Mouse (Mus musculus): ENCODE measurements around the gene Csf1. TPM values are rescaled to one million over a fixed set of nuclear protein-coding genes. Genes with fewer than 3 reads are reported as not detected.

Gene Csf1
- polyA plus RNA-seq, 1 experiment: not detected

DNA sequence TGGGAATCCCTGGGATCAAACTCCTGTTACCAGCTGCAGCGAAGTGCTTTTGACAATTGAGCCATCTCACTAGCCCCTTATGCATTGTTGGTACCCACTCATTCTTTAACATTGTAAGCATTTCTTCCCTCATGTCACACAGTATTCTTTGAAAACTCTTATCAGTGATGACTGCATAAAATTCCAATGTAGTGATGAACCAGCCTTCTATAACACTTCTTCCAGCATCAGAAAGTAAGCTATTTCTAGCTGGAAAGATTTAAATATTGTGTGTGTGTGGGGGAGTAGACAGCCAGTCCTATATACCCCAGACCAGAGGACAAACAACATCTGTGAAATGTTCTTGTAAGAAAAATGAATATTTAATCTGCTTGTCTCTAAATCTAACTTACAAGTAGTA, 26.9 kb downstream of the Csf1 start:
- H3K27ac ChIP-seq (ENCODE audit: insufficient read depth, low read depth, low read length): no peak overlapping the region
- TF ChIP-seq POLR2A (IDR thresholded peaks at IDR 0.05; ENCODE audit: insufficient read depth, low read depth, low read length) (no peak), CTCF (IDR thresholded peaks at IDR 0.05; ENCODE audit: insufficient read depth, low read depth, low read length) (no peak)
- peaks cover 4% of the 10 kb centered on the region; the same call in 1 of the 2 replicates for H3K4me1 ChIP-seq (ENCODE audit: control insufficient read depth, insufficient read depth, low read length)
- WGBS: 100% methylated on average over 1 of the region's 1 CpGs
- no peak overlapping the region for H3K4me3 ChIP-seq (ENCODE audit: insufficient read depth, low read depth, low read length)

DNA sequence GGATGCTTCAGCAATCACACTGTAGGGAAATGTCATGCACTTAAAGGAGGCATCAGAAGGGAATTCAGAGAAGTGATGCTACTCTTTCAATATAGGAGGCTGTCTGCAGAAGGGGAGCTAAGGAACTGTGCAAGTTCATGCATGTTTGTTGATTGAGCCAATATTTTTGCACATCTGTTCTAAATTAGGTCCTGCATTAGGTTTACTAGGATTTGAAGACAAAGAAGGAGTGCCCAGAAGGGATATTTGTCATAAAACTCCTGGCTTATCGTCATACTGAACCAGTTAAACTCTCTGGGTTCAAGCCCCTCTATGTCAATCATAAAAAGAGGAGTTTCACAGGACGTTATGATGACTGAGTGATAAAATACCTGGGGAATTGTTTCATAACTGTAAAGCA, 30.0 kb downstream of the Csf1 start:
- Histone ChIP-seq H3K4me1 (ENCODE audit: control insufficient read depth, insufficient read depth, low read length) (peaks cover 4% of the 10 kb centered on the region; the same call in 1 of the 2 replicates), H3K4me3 (ENCODE audit: insufficient read depth, low read depth, low read length) (no peak overlapping the region), H3K27ac (ENCODE audit: insufficient read depth, low read depth, low read length) (no peak overlapping the region)
- WGBS: 90% methylated on average over 2 of the region's 2 CpGs
- no peak for TF ChIP-seq CTCF (IDR thresholded peaks at IDR 0.05; ENCODE audit: insufficient read depth, low read depth, low read length)
- no peak for TF ChIP-seq POLR2A (IDR thresholded peaks at IDR 0.05; ENCODE audit: insufficient read depth, low read depth, low read length)

DNA sequence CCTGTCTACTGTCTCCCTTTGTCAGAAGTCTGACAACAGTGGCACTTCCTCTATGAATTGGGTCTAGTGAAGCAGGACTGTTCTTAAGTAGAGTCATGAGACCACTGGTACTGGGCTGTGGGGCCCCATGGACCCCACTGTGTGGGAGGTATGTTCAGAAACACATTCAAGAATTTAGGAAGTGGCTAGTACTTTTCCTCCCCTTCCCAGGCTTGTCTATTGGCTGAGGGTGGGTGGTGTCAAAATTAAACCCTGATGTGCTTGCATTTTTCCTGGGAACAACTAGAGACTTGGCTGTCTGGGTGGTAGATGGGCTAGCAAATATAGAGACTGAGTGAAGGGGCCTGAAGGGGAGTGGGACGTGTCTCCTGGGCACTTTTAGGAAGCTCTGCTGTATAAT, 31.8 kb downstream of the Csf1 start:
- peaks cover 4% of the 10 kb centered on the region; the same call in 1 of the 2 replicates for H3K4me1 ChIP-seq (ENCODE audit: control insufficient read depth, insufficient read depth, low read length)
- H3K4me3 ChIP-seq (ENCODE audit: insufficient read depth, low read depth, low read length): no peak overlapping the region
- no peak for TF ChIP-seq POLR2A (IDR thresholded peaks at IDR 0.05; ENCODE audit: insufficient read depth, low read depth, low read length)
- no peak for TF ChIP-seq CTCF (IDR thresholded peaks at IDR 0.05; ENCODE audit: insufficient read depth, low read depth, low read length)
- H3K27ac ChIP-seq (ENCODE audit: insufficient read depth, low read depth, low read length): no peak overlapping the region
- WGBS: 71% methylated on average over 1 of the region's 1 CpGs

DNA sequence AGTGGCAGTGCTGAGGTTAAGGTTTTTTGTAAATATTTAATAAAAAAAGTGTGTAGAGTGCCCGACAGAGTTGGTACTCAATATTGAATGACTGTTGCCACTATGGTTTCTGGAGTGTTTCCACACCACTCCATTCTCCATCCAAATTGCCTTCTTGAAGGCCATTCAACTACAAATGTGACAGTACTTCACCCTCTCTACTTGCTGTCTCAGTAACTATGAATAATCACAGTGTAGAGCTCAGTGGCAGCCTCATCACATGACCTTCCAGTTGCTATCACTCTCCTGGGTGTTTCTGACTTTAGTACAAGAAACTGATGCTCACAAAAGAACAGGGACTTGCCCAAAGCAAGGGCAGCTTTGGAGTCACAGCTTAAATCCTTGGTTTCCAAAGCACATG, 44.3 kb downstream of the Csf1 start:
- H3K4me1 ChIP-seq (ENCODE audit: control insufficient read depth, insufficient read depth, low read length): no peaks in the 10 kb centered on the region
- WGBS: 84% methylated on average over 1 of the region's 1 CpGs
- TF ChIP-seq POLR2A (IDR thresholded peaks at IDR 0.05; ENCODE audit: insufficient read depth, low read depth, low read length) (no peak), CTCF (IDR thresholded peaks at IDR 0.05; ENCODE audit: insufficient read depth, low read depth, low read length) (no peak)
- H3K4me3 ChIP-seq (ENCODE audit: insufficient read depth, low read depth, low read length): no peak overlapping the region
- no peak overlapping the region for H3K27ac ChIP-seq (ENCODE audit: insufficient read depth, low read depth, low read length)

DNA sequence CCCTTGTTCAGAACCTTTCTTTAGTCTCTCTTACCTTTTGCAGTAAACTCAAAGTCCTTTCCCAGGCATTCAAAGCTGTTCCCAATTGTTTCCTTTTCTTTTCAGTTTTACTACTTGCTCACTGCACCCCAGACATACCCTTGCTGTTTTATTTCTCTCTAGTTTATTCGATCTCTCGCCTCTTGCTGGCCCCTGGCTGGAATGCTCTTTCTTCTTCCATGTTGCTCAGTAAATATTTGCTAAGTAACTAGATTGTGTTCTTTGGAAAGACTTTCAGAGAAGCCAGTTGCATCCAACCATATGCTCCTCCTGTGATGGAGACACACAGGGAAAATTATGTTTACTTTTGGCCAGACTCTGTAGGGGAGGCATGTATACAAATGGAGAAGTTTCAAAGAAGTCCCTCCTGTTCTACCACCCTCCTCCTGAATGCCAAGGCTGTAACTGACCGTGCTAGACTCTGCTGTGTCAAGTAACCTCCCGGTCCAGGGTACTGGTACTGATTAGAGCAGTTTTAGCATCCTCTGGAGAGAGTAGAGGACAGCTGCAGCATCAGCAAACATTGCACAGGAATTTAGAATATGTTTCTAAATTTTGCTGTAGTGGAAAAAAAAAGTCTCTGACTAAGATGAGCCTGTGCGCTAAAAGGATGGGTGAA, 45.9 kb downstream of the Csf1 start:
- TF ChIP-seq CTCF (IDR thresholded peaks at IDR 0.05; ENCODE audit: insufficient read depth, low read depth, low read length): no peak
- no peak for TF ChIP-seq POLR2A (IDR thresholded peaks at IDR 0.05; ENCODE audit: insufficient read depth, low read depth, low read length)
- Histone ChIP-seq H3K4me1 (ENCODE audit: control insufficient read depth, insufficient read depth, low read length) (no peaks in the 10 kb centered on the region), H3K27ac (ENCODE audit: insufficient read depth, low read depth, low read length) (no peak overlapping the region), H3K4me3 (ENCODE audit: insufficient read depth, low read depth, low read length) (no peak overlapping the region)
- 65% methylated on average over 5 of the region's 5 CpGs for WGBS

DNA sequence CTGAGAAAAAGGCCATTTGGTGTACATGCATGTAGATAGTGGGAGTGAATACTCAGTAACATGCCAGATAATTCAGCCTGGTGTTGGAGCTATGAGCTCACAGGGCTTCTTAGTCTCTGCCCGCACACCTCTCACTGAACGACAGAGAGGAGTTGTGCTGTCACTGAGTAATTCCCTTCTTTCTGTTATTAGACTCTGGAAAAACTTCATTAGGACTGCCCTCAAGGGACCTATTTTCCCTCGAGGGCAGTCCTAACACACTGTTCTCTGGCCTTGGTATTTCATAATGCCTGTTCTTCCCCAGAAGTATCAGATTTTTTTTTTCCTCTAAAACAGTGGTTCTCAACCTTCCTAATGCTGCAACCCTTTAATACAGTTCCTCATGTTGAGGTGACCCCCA, 48.2 kb downstream of the Csf1 start:
- WGBS: 66% methylated on average over 3 of the region's 3 CpGs
- Histone ChIP-seq H3K4me1 (ENCODE audit: control insufficient read depth, insufficient read depth, low read length) (no peaks in the 10 kb centered on the region), H3K4me3 (ENCODE audit: insufficient read depth, low read depth, low read length) (no peak overlapping the region), H3K27ac (ENCODE audit: insufficient read depth, low read depth, low read length) (no peak overlapping the region)
- TF ChIP-seq POLR2A (IDR thresholded peaks at IDR 0.05; ENCODE audit: insufficient read depth, low read depth, low read length) (no peak), CTCF (IDR thresholded peaks at IDR 0.05; ENCODE audit: insufficient read depth, low read depth, low read length) (no peak)

DNA sequence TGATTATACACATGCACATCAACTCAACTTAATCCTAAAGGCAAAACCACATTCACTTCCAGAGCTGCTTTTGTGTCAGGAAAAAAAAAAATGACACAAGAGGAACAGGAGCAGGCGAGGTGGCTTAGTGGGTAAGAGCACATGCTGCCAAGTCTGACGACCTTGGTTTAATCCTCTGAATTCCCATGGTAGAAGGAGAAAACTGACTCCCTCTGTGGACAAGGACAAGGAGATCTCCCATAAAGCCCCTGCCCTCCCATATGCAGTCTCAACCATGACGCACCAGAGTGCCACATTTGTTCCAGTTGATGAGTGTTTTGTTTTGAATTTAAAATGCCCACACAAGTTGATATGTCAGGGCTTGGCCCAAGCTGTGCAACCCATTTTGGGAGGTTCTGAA, 51.1 kb downstream of the Csf1 start:
- TF ChIP-seq POLR2A (IDR thresholded peaks at IDR 0.05; ENCODE audit: insufficient read depth, low read depth, low read length): no peak
- no peak for TF ChIP-seq CTCF (IDR thresholded peaks at IDR 0.05; ENCODE audit: insufficient read depth, low read depth, low read length)
- Histone ChIP-seq H3K4me1 (ENCODE audit: control insufficient read depth, insufficient read depth, low read length) (no peaks in the 10 kb centered on the region), H3K27ac (ENCODE audit: insufficient read depth, low read depth, low read length) (no peak overlapping the region), H3K4me3 (ENCODE audit: insufficient read depth, low read depth, low read length) (no peak overlapping the region)
- WGBS: 80% methylated on average over 3 of the region's 3 CpGs

DNA sequence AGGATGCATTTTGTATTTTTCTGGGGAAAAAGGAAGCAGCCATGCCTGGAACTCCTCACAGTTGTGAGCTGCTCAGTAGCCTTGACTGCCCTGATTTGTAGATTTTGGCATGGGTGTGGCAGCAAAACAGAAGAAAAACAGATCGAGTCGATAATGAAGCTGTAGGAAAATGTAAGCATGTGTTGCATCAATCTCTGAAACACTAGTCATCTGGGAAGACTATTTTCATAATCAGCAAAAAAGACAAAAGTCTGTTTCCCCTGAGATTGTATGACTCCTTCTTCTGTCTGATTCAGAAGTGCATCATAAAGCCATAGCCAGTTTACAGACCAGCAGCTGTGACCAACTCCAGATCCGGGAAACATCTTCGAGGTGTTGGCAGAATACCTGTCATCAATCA, 53.0 kb downstream of the Csf1 start:
- TF ChIP-seq CTCF (IDR thresholded peaks at IDR 0.05; ENCODE audit: insufficient read depth, low read depth, low read length) (no peak), POLR2A (IDR thresholded peaks at IDR 0.05; ENCODE audit: insufficient read depth, low read depth, low read length) (no peak)
- WGBS: 85% methylated on average over 4 of the region's 4 CpGs
- Histone ChIP-seq H3K27ac (ENCODE audit: insufficient read depth, low read depth, low read length) (no peak overlapping the region), H3K4me3 (ENCODE audit: insufficient read depth, low read depth, low read length) (no peak overlapping the region), H3K4me1 (ENCODE audit: control insufficient read depth, insufficient read depth, low read length) (no peaks in the 10 kb centered on the region)

DNA sequence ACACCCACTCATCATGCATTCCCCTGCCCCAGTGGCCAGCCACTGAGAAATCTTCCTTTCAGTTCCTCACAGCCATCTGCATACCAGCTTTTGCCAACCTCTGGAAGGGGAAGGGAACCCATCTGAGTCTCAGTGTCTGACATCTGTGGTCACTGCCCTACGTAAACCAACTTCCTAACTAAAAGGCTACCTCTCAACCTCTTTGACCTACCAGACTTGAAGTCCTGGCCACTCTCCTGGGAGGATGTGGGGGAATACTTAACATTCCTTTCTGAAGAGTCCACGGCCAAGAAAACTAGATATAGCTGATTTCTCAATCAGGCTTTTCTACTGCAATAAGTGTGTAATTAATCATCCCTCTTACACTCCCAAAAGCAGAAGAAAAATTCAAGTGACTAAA, 54.1 kb downstream of the Csf1 start:
- H3K4me3 ChIP-seq (ENCODE audit: insufficient read depth, low read depth, low read length): no peak overlapping the region
- 71% methylated on average over 2 of the region's 2 CpGs for WGBS
- no peak overlapping the region for H3K27ac ChIP-seq (ENCODE audit: insufficient read depth, low read depth, low read length)
- H3K4me1 ChIP-seq (ENCODE audit: control insufficient read depth, insufficient read depth, low read length): no peaks in the 10 kb centered on the region
- no peak for TF ChIP-seq CTCF (IDR thresholded peaks at IDR 0.05; ENCODE audit: insufficient read depth, low read depth, low read length)
- no peak for TF ChIP-seq POLR2A (IDR thresholded peaks at IDR 0.05; ENCODE audit: insufficient read depth, low read depth, low read length)

DNA sequence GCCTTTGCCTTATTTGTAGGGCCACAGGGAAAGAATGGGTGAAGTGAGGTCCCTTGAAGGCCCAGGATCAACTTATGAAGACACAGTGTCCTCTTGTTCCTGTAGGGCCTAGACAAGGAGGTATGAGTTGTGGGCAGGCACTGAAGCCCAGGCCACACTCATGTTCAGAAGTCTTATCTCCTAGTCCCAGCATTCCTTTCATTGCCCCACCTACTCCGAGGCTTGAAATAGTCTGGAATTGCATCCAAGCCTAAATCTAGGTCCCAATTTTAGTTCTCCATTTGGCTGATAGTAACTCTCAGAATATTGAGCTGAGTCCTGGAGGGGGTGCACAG, 55.9 kb downstream of the Csf1 start:
- Histone ChIP-seq H3K4me3 (ENCODE audit: insufficient read depth, low read depth, low read length) (no peak overlapping the region), H3K27ac (ENCODE audit: insufficient read depth, low read depth, low read length) (no peak overlapping the region), H3K4me1 (ENCODE audit: control insufficient read depth, insufficient read depth, low read length) (no peaks in the 10 kb centered on the region)
- no peak for TF ChIP-seq CTCF (IDR thresholded peaks at IDR 0.05; ENCODE audit: insufficient read depth, low read depth, low read length)
- no peak for TF ChIP-seq POLR2A (IDR thresholded peaks at IDR 0.05; ENCODE audit: insufficient read depth, low read depth, low read length)
- 80% methylated on average over 1 of the region's 1 CpGs for WGBS

All from olfactory bulb, adult 2 months (tissue).